Mouse (Mus musculus): ENCODE data around the gene Iqschfp. TPM values are rescaled to one million over a fixed set of nuclear protein-coding genes. Genes with fewer than 3 reads are reported as not detected.
A peak's percentile ranks its signal among the peaks of the same experiment; 100 is the strongest.

Gene Iqschfp
- polyA plus RNA-seq, 1 experiment from 2014 or later = 0.10 TPM

DNA sequence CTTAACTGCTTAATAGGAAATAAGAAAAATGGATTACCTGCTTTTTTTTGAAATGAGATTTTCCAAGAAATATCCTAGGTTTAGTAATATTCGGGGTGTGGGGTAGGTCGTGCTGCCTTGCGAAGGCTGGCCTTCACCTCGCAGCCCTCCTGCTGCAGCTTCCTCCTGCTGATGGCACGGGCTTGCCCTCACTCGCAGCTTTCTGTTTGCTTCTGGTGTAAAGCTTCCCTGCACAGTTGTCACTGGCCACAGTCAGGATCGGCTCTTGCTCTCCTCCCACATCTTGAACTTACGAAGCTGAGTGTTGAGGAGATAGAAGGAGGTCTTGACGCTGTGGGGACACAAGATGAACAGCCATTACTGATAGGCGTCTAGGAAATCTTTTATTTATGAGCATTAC, 712.4 kb downstream of the Iqschfp start:
- WGBS = 72% methylated on average over 10 of the region's 10 CpGs
- H3K9ac ChIP-seq (ENCODE audit: low read length) = no peak overlapping the region

DNA sequence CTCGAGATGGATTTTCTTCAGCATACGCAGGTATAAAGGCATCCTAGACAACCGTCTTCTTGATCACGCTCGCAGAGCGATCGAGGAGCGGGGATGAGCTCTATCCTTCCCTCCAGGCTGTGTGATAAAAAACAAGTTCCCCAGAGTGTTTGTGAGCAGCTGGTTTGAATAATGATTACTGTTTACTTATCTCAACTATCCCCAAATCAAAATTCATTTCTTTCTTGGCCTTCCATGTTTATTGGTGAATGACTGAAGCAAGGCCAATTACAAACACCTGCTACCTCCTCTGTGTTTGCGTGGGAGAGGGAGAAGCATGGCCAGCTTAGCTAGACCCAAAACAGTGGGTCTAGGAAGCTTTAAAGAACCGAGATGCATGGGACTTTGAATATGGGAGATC, 712.9 kb downstream of the Iqschfp start:
- WGBS = 84% methylated on average over 10 of the region's 10 CpGs
- H3K9ac ChIP-seq (ENCODE audit: low read length) = no peak overlapping the region

More for the DNA sequence above, 712.4 kb downstream of the Iqschfp start:
- no peak overlapping the region for H3K27ac ChIP-seq (ENCODE audit: low read length)
- H3K4me3 ChIP-seq (replicated peaks; ENCODE audit: low read length) = no peak overlapping the region
- no peak for ATAC-seq (ENCODE audit: insufficient read depth, low FRiP score)
- no peak overlapping the region for H3K4me2 ChIP-seq (ENCODE audit: low read depth, low read length)
- H3K27me3 ChIP-seq (ENCODE audit: control insufficient read depth, insufficient read depth, low read length) = no peaks in the 10 kb centered on the region
- H3K36me3 ChIP-seq (ENCODE audit: control insufficient read depth, insufficient read depth, low read length) = no peaks in the 10 kb centered on the region
- no peaks in the 10 kb centered on the region for H3K4me1 ChIP-seq (ENCODE audit: control insufficient read depth, insufficient read depth, low read length)
- H3K9me3 ChIP-seq (replicated peaks; ENCODE audit: control insufficient read depth, low read length) = no peaks in the 10 kb centered on the region

DNA sequence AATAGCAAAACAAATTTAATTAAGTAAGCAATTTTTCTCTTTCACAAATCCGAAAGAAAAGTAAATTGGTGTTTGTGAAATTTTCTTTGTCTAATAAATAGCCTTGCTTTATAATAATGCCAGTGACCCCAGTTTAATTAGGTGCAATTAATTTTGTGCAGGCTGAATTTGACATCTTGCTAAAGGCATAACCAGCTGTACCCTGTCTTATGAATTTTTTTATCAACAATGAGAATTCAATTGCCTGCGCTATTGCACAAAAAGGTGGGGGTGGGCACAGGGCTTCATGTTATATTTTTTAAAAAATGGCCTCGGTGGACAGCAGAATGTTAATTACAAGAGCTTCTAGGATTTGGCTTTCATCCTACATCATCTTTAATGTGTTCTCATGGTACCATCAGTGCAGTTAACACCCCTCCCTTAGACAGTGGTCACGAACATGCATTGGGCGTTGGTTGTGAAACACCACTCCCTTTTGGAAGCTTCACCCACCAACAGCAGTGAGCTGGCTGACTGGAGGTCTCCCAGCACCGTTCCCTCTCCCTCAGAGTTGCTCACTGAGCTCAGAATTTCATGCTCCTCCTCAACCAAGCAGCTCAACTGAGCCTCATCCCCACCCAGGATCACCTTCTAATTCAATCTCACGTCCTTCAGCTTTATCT, 714.0 kb downstream of the Iqschfp start:
- no peak for ATAC-seq (ENCODE audit: insufficient read depth, low FRiP score)
- no peak overlapping the region for H3K27ac ChIP-seq (ENCODE audit: low read length)
- no peak overlapping the region for H3K4me3 ChIP-seq (replicated peaks; ENCODE audit: low read length)
- H3K4me1 ChIP-seq (ENCODE audit: control insufficient read depth, insufficient read depth, low read length) = no peaks in the 10 kb centered on the region
- no peaks in the 10 kb centered on the region for H3K36me3 ChIP-seq (ENCODE audit: control insufficient read depth, insufficient read depth, low read length)
- no peaks in the 10 kb centered on the region for H3K27me3 ChIP-seq (ENCODE audit: control insufficient read depth, insufficient read depth, low read length)
- H3K9me3 ChIP-seq (replicated peaks; ENCODE audit: control insufficient read depth, low read length) = no peaks in the 10 kb centered on the region
- H3K4me2 ChIP-seq (ENCODE audit: low read depth, low read length) = no peak overlapping the region
- H3K9ac ChIP-seq (ENCODE audit: low read length) = no peak overlapping the region
- WGBS = 72% methylated on average over 7 of the region's 7 CpGs

More for the DNA sequence above, 712.9 kb downstream of the Iqschfp start:
- H3K4me2 ChIP-seq (ENCODE audit: low read depth, low read length) = no peak overlapping the region
- H3K4me3 ChIP-seq (replicated peaks; ENCODE audit: low read length) = no peak overlapping the region
- no peaks in the 10 kb centered on the region for H3K27me3 ChIP-seq (ENCODE audit: control insufficient read depth, insufficient read depth, low read length)
- H3K36me3 ChIP-seq (ENCODE audit: control insufficient read depth, insufficient read depth, low read length) = no peaks in the 10 kb centered on the region
- H3K9me3 ChIP-seq (replicated peaks; ENCODE audit: control insufficient read depth, low read length) = no peaks in the 10 kb centered on the region
- ATAC-seq (ENCODE audit: insufficient read depth, low FRiP score) = no peak
- no peaks in the 10 kb centered on the region for H3K4me1 ChIP-seq (ENCODE audit: control insufficient read depth, insufficient read depth, low read length)
- H3K27ac ChIP-seq (ENCODE audit: low read length) = no peak overlapping the region

DNA sequence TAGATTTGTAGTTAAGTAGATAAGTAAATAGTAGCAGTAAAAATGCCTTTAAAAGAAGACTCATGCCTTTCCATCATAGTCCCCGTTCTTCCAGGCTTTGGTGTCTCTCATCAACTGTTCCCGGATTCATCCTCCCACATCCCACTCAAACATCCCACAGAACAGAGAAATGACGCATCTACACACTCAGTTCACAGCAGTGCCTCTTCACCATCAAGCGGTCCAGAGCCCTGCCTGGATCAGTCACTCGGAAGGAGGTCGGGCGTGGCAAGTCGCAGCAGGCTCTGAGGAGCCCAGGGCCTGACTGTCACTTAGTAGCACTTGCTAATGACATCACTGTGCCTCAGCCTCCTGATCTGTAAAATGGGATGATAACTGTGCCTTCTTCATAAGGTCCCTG, 714.7 kb downstream of the Iqschfp start:
- H3K36me3 ChIP-seq (ENCODE audit: control insufficient read depth, insufficient read depth, low read length) = no peaks in the 10 kb centered on the region
- H3K4me1 ChIP-seq (ENCODE audit: control insufficient read depth, insufficient read depth, low read length) = no peaks in the 10 kb centered on the region
- no peaks in the 10 kb centered on the region for H3K9me3 ChIP-seq (replicated peaks; ENCODE audit: control insufficient read depth, low read length)
- no peak overlapping the region for H3K4me2 ChIP-seq (ENCODE audit: low read depth, low read length)
- H3K27ac ChIP-seq (ENCODE audit: low read length) = no peak overlapping the region
- ATAC-seq (ENCODE audit: insufficient read depth, low FRiP score) = no peak
- H3K4me3 ChIP-seq (replicated peaks; ENCODE audit: low read length) = no peak overlapping the region
- WGBS = 89% methylated on average over 8 of the region's 8 CpGs
- H3K9ac ChIP-seq (ENCODE audit: low read length) = no peak overlapping the region
- H3K27me3 ChIP-seq (ENCODE audit: control insufficient read depth, insufficient read depth, low read length) = no peaks in the 10 kb centered on the region

DNA sequence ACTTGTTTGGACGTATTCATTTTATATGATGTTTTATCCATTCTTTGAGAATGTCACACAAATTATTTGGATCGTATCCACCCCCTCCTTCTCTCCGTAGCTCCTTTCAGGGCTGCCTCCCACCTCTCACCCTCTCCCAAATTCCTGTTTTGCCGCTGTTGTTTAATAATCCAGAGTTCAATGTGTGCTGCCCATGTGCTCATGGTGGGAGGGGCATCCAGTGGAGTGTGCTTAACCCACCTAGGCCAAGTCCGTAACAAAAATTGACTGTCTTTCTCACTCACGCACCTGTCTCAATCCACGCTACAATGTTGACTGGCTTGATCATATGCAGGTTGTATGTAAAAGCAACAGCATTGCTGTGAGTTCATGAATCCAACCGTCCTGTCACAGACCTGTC, 715.3 kb downstream of the Iqschfp start:
- no peak overlapping the region for H3K4me3 ChIP-seq (replicated peaks; ENCODE audit: low read length)
- no peaks in the 10 kb centered on the region for H3K4me1 ChIP-seq (ENCODE audit: control insufficient read depth, insufficient read depth, low read length)
- no peak for ATAC-seq (ENCODE audit: insufficient read depth, low FRiP score)
- no peak overlapping the region for H3K4me2 ChIP-seq (ENCODE audit: low read depth, low read length)
- WGBS = 84% methylated on average over 8 of the region's 8 CpGs
- no peaks in the 10 kb centered on the region for H3K27me3 ChIP-seq (ENCODE audit: control insufficient read depth, insufficient read depth, low read length)
- no peak overlapping the region for H3K9ac ChIP-seq (ENCODE audit: low read length)
- no peaks in the 10 kb centered on the region for H3K9me3 ChIP-seq (replicated peaks; ENCODE audit: control insufficient read depth, low read length)
- H3K27ac ChIP-seq (ENCODE audit: low read length) = no peak overlapping the region
- no peaks in the 10 kb centered on the region for H3K36me3 ChIP-seq (ENCODE audit: control insufficient read depth, insufficient read depth, low read length)

DNA sequence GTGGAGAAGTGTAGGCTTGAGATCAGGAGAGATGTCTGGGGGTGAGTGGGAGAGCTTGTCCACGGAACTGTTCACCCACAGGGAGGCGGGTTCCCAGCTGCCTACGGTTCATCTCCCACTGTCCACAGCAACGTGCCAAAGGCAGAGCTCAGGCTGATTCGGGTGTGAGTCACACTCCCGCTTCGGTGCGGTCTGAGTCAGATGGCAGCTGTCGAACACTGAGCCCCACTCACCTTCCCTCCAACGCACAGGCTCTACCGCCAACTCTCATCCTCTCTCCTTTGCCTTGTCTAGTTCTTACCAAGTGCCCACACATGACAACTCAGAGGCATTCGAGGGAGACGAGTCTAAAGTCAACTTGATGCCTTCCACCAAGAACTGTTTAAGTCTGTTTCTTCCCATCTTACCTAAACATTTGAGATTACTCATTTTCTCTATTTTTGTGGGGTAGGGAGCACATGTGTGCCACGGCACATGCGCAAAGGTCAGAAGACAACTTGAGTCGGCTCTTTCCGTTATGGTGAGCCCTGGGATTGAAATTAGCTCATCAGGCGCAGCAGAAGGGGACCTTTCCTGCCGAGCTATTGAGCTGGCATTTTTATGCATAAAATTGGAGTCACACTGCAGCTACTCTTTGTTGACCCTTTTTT, 716.9 kb downstream of the Iqschfp start:
- no peak overlapping the region for H3K9ac ChIP-seq (ENCODE audit: low read length)
- H3K27ac ChIP-seq (ENCODE audit: low read length) = no peak overlapping the region
- H3K36me3 ChIP-seq (ENCODE audit: control insufficient read depth, insufficient read depth, low read length) = no peaks in the 10 kb centered on the region
- ATAC-seq (ENCODE audit: insufficient read depth, low FRiP score) = no peak
- H3K4me1 ChIP-seq (ENCODE audit: control insufficient read depth, insufficient read depth, low read length) = no peaks in the 10 kb centered on the region
- no peaks in the 10 kb centered on the region for H3K27me3 ChIP-seq (ENCODE audit: control insufficient read depth, insufficient read depth, low read length)
- no peak overlapping the region for H3K4me2 ChIP-seq (ENCODE audit: low read depth, low read length)
- 79% methylated on average over 19 of the region's 19 CpGs for WGBS
- no peak overlapping the region for H3K4me3 ChIP-seq (replicated peaks; ENCODE audit: low read length)
- H3K9me3 ChIP-seq (replicated peaks; ENCODE audit: control insufficient read depth, low read length) = no peaks in the 10 kb centered on the region

DNA sequence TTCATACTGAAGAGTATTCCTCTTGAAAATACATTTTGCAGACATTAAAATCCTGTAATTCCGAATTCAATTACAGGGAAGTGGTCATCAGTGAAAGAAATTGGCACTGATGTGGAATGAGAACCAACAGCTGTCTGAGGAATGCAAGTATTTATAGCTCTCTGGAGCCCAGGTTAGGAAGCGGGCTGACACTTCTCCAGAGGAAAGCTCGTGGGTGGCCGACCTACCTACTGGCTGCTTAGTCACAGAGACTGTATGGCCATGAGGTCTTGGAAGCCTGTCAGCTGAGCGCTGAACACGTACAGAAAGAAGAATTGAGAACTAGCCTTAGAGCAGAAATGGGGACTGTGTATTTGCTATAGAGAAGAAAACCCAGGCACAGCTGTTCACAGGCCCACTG, 718.0 kb downstream of the Iqschfp start:
- no peak overlapping the region for H3K9ac ChIP-seq (ENCODE audit: low read length)
- H3K36me3 ChIP-seq (ENCODE audit: control insufficient read depth, insufficient read depth, low read length) = no peaks in the 10 kb centered on the region
- H3K4me3 ChIP-seq (replicated peaks; ENCODE audit: low read length) = no peak overlapping the region
- WGBS = 41% methylated on average over 6 of the region's 6 CpGs
- no peaks in the 10 kb centered on the region for H3K4me1 ChIP-seq (ENCODE audit: control insufficient read depth, insufficient read depth, low read length)
- H3K27me3 ChIP-seq (ENCODE audit: control insufficient read depth, insufficient read depth, low read length) = no peaks in the 10 kb centered on the region
- no peak overlapping the region for H3K27ac ChIP-seq (ENCODE audit: low read length)
- H3K4me2 ChIP-seq (ENCODE audit: low read depth, low read length) = no peak overlapping the region
- H3K9me3 ChIP-seq (replicated peaks; ENCODE audit: control insufficient read depth, low read length) = no peaks in the 10 kb centered on the region
- ATAC-seq (ENCODE audit: insufficient read depth, low FRiP score) = no peak

DNA sequence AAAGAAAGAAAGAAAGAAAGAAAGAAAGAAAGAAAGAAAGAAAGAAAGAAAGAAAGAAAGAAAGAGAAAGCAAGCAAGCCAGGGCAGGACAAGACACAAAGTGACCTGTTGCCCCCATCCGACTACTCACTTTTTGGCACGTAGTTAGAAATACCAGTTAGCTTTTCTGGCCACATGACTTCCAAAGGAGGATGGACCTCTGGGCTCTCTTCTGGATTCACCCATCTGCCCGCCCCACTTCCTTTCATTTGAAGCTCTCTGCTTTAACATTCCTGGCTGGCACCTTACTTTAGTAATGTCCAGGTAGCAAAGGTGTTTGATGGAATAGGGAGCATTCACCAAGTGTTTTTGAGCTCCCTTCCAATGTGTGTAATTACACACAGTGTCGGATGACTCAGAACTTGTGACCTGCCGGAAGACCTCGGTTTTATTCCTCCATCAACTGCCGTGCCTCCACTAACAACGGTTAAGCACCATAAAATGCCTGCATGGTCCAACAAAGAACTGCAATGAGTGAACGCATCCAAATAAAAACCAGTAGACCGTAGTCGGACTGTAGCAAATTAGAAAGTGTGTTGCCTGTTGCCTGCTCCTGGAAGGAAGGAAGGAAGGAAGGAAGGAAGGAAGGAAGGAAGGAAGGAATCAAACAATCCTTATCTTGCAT, 718.7 kb downstream of the Iqschfp start:
- Histone ChIP-seq H3K9me3 (replicated peaks; ENCODE audit: control insufficient read depth, low read length) (no peaks in the 10 kb centered on the region), H3K4me1 (ENCODE audit: control insufficient read depth, insufficient read depth, low read length) (no peaks in the 10 kb centered on the region), H3K9ac (ENCODE audit: low read length) (no peak overlapping the region), H3K27me3 (ENCODE audit: control insufficient read depth, insufficient read depth, low read length) (no peaks in the 10 kb centered on the region), H3K4me3 (replicated peaks; ENCODE audit: low read length) (no peak overlapping the region), H3K4me2 (ENCODE audit: low read depth, low read length) (no peak overlapping the region), H3K27ac (ENCODE audit: low read length) (no peak overlapping the region), H3K36me3 (ENCODE audit: control insufficient read depth, insufficient read depth, low read length) (no peaks in the 10 kb centered on the region)
- ATAC-seq (ENCODE audit: insufficient read depth, low FRiP score) = no peak
- 87% methylated on average over 11 of the region's 11 CpGs for WGBS

DNA sequence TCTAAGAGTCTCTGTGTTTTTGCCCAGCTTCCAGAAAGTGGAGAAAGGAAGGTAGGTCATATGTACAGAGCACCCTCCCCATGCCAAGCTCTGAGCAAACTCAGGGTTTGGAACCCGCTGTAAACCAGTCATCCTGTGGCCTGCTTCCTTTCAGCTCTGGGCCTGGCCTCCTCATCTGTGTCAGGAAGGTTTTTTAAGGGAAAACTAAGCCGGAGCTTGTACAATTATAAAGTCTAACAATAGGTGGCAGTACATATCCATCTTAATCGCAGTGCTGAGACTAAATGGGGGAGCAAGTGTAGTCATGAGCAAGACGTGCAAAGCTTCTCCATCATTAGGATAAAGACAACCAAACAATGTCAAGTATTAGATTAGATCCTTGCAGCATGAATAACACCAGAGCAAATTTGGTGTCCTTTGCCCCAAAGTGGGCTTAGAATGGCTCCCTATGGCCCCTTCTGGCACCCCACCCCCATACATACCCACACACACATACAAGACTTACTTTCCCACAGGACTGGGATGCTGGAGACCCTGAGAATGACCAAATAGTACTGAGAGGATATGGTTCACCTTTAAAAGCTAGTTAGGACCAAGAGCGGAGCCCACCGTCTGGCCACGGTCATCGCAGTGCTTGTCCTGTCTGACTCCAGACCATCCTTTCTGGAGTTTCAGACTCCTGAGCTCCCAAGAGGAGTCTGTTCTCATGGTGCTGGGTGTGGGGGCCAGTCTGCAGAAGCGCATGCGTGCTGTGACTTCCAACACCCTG, 723.2 kb downstream of the Iqschfp start:
- WGBS = 67% methylated on average over 10 of the region's 10 CpGs

More for the DNA sequence above, 723.2 kb downstream of the Iqschfp start:
- Histone ChIP-seq H3K9ac (ENCODE audit: low read length) (no peak overlapping the region), H3K36me3 (ENCODE audit: control insufficient read depth, insufficient read depth, low read length) (no peaks in the 10 kb centered on the region), H3K27me3 (ENCODE audit: control insufficient read depth, insufficient read depth, low read length) (no peaks in the 10 kb centered on the region), H3K27ac (ENCODE audit: low read length) (no peak overlapping the region), H3K9me3 (replicated peaks; ENCODE audit: control insufficient read depth, low read length) (no peaks in the 10 kb centered on the region), H3K4me3 (replicated peaks; ENCODE audit: low read length) (no peak overlapping the region), H3K4me1 (ENCODE audit: control insufficient read depth, insufficient read depth, low read length) (no peaks in the 10 kb centered on the region; the same call in 1 of the 2 replicates), H3K4me2 (ENCODE audit: low read depth, low read length) (no peak overlapping the region)
- ATAC-seq (ENCODE audit: insufficient read depth, low FRiP score) = peak; percentile 25; the same call in 1 of the 2 replicates
